Mouse (Mus musculus) ovary, postnatal 36 days (tissue): ENCODE measurements around the gene Lztr1.
A peak's percentile ranks its signal among the peaks of the same experiment; 100 is the strongest.
"Not testable (repeated sequence)": the region's sequence is repeated elsewhere in the genome, so short reads cannot be mapped to it uniquely, and the experiment has no call there.

ENCODE experiments used
- DNase-seq: peaks from one replicate; pipeline ENCODE4 v3.0.0; 2022; ENCODE audit warnings: low spot score, mixed read lengths

Lztr1 gene

DNA sequence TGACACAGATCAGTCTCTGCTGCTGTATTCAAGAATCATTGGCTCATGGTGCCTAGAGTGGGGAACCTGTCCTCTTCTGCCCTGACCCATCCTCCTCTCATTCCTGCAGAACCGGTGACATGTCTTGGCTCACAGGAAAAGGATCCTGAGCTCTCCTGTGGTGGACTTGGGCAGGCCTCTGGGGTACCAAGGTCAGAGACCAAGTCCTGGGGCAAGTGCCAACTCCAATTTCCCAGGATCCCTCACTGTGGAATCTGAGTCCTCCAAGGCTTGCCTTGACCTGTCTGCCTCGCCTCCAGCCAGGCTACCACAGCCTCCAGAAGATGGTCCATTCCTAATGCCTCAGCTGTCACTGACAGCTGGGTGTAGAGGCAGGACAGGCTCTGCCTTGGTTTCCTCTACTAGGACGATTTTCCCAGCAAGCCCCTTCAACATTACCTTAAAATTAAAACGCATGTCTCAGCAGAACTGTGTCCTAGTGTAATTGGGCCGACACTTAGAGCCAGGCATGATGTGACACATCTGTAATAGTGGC lies 1.4 kb upstream of the Lztr1 start:
- DNase-seq: no peak

DNA sequence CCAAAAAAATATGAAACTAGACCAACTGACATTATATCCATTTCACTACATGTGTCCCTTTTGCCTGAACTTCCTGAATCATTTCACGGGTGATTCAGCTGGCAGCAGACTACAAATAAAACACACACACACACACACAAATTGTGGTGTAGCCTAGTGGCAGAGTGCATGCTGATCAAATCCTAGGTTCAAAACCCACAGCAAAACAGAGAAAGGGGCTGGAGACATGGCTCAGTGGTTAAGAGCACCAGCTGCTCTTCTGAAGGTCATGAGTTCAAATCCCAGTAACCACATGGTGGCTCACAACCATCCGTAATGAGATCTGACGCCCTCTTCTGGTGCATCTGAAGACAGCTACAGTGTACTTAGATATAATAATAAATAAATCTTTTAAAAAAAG lies 457 bp upstream of the Lztr1 start:
- not testable (repeated sequence) for DNase-seq

DNA sequence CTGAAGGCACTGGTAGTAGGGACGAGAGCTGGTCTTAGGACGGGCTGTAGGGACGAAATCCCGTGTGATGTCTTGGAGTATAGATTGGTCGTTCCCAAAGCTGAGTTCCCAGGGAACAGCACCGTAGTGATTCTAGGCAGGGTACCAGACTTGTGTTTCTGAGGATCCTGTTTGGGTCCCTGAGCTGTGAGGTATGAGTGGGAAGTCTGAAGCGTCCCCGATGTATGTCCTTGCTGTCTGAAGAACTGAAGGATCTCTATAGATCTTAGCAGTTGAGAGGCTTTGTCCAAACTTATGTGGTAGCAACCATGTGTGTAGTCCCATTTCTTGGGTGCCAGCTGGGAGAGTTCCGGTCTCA lies 731 bp downstream of the Lztr1 start:
- DNase-seq: no peak

- no peak for DNase-seq
These were observed 1.7 kb downstream of the Lztr1 start for GRCm38 (mm10) chr16:17510143-17510542.

DNA sequence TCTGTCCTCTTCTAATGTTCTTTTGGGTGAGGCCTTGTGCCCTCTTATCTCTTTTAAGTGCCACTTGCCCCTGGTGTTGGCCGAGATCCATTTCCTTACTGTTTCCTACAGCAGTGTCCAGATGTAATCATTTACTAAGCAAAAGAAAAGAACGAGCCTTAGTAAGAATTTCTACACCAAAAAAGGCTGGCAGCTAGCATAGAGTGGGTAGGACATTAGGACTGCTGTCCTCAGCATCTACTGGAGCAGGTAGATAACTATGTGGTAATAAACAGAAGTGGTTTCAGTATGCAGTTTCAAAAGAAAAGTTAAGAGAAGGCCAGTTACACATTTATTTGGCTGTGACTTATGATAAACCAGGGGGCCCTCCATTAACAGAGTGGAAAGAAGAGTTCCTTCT lies 2.2 kb downstream of the Lztr1 start:
- no peak for DNase-seq

GRCm38 (mm10) chr16:17511431-17511830 lies 2.9 kb downstream of the Lztr1 start:
- no peak for DNase-seq

DNA sequence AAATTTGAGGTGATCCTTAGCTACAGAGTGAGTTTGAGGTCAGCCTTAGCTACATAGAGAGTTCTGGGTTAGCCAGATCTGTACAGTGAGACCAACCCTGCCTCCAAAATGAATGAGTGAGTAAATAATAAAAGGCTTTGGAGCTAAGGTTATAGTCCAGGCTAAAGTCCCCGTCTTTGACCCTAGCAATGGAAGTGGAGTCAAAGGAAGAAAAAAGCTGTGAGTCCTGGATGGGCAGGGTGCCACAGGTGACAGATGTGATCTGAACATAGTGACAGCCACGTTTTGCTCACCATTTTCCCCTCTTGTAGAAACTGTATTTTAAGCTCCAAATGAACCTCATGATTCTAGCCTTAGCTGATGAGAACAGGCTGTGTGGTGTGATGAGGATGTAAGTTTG lies 10.4 kb downstream of the Lztr1 start:
- DNase-seq: no peak

DNA sequence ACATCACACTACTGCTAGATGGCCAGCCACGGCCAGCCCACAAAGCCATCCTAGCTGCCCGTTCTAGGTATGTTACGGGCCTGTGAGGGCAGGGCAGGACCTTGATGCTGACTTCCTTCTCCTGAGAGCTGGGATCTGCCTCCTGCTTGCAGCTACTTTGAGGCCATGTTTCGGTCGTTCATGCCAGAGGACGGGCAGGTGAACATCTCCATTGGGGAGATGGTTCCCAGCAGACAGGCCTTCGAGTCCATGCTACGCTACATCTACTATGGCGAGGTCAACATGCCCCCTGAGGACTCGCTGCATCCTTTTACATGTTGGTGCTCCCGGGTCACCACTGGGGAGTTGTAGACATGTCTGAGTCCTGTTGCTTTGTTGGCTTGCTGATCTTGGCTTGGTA lies 15.7 kb downstream of the Lztr1 start:
- no peak for DNase-seq

GRCm38 (mm10) chr16:17525524-17525923 lies 17.0 kb downstream of the Lztr1 start:
- DNase-seq: no peak

- no peak for DNase-seq
These were observed 17.7 kb downstream of the Lztr1 start for GRCm38 (mm10) chr16:17526223-17526622.

DNA sequence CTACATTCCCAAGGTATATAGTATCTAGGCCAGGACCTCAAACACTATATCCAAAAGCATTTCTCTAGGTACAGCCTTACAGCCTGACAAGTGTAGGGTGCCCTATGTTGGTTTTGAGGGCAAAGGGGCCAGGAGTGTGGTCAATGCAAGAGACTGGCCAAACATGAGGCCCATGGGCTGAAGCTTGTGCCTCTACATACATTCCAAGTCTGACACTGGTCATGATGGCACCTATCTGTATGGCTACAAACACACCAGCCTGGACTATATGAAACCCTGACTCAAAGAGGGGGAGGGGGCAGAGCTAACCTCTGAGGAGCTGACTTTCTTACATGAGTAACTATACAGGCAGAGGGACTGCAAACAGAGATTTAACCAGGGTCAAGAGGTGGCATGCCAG lies 19.1 kb downstream of the Lztr1 start:
- no peak for DNase-seq

GRCm38 (mm10) chr16:17528276-17528675 lies 19.8 kb downstream of the Lztr1 start:
- DNase-seq: no peak

- DNase-seq: no peak
These were observed 21.6 kb downstream of the Lztr1 start for GRCm38 (mm10) chr16:17529981-17530586.

GRCm38 (mm10) chr16:17530640-17531288 lies 22.3 kb downstream of the Lztr1 start, which contains the start of gene Thap7:
Thap7 (minus strand) TSS chr16:17531136.
- peak; percentile 96 for DNase-seq

DNA sequence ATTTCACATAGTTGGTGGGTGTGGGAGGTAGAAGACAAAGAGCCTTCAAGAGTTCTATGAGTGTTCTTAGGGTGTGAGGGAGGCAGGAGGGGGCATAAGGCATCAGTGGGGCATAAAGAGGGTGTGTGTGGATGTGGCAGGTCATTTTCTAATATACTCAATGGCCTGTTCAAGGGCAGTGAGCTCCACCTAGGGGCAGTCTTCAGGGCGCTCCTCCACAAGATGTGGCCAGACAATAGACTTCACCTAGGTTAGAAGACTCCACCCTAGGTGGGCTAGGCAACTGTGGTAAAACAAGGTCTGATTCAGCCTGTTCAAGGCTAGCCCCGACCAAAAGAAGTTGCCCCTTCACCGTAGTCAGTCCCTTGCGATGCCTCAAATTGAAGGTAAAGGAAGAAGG lies 23.8 kb downstream of the Lztr1 start:
- no peak for DNase-seq

DNA sequence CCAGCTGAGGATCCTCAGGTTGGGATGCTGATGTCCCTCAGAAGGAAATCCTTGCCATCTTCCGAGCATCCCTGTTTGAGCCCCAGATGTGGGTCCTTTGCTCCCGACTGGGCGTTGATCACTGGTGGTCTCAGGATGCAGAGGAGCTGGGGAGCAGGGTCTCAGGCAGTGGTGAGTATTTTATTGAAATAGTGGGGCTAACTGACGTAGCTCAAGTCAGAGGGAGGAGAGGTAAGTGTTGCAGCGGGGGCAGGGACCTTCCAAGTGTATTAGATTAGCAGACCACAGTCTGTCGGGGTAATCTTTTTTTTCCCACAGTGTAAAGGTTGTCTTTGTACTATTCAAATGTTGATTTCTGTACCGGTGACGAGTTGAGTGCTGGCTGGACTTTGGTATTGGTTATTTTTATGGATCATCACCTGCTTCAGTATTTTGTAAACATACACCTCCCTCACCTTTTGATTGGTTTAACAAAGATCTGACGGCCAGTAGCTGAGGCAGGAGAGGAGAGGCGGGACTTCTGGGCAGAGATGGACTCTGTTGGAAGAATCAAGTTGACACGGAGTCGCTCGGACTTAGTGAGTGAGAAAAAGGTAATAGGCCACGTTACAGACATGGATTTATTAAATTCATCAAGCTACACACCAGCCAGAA lies 24.3 kb downstream of the Lztr1 start:
- DNase-seq: no peak

DNA sequence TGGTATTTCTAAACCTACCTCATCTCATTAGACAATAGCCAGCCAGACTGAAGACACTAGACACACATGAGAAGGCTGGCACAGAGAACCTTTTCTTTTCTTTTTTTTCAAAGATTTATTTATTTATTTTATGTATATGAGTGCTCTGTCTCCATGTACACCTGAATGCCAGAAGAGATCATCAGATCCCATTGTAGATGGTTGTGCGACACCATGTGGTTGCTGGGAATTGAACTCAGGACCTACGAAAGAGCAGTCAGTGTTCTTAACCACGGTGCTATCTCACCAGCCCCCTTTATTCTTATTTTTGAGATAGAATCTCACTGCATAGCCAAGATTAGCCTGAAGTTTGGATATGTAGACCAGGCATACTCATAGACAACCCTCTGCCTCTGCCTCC lies 28.1 kb downstream of the Lztr1 start:
- no peak for DNase-seq

GRCm38 (mm10) chr16:17542632-17543031 lies 34.1 kb downstream of the Lztr1 start:
- no peak for DNase-seq

DNA sequence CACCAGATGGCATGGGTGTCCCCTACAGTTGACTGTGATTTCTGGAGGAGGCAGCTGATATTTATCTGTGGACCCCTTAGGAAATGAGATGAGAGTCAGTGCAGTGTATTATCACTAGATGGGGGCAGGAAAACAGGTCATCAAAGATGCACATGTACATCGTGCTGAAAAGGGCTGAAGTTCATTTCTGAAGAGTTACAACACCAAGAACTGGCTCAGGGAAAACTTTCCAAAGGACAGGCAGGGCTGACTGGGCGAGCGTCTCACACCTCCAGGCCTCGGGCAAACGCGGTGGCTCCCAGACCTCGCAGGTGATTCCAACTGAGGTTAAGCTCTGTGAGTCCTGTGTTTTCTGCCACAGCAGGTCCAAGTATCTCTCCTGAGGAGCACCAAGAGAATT lies 44.3 kb downstream of the Lztr1 start:
- no peak for DNase-seq

DNA sequence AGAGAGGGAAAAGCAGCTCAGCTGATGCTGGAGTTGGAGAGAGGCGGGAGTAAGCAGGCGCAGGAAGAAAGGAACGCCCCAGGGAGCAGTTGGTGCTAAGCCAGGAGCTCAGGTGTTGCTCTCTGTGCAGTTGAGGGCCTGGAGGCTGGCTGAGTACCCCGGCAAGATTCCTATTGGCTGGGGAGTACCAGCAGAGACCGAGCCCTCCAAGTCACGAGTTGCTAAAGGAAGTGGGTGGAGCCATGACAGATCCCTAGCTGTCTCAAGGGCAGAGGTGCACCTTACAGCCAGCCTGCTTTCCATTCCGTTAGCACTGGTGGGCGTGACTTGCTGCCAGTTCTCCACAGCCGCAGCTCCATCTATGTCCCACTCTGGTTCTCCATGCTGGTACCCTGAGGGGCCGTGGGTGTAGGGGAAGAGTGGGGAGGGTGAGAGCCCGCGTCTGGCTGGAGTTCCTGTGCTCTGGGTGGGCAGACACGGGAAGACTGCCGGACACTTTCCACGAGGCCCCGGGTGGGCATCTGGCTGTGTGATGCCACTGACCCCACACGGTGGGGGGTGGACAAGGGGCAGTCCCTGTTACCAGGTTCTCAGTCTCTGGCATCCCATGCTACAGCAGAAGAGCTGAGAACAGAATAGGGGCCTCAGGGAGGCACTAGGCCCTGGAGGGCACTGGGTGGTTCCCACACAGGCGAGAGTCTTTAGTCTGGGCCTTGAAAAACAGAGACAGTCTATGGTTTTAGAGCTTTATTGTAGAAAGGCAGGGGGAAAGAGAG lies 45.6 kb downstream of the Lztr1 start:
- DNase-seq: no peak

GRCm38 (mm10) chr16:17554702-17555101 lies 46.2 kb downstream of the Lztr1 start:
- DNase-seq: not testable (repeated sequence)

DNA sequence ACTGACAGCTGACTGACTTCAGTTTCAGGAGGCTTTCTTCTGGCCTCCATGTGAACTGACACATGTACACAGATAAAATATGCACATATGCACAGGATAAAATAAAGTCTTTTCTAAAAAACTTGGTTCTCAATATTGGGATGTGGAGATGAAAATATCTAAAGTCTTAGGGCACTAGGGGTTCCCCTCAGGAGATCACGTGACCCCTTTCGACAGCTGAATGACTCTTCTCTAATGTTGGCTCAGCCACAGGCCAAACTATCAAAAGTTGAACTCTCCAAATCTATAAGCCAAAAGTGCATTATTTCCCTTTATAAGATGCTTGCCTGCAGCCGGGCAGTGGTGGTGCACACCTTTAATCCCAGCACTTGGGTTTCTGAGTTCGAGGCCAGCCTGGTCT lies 47.7 kb downstream of the Lztr1 start:
- no peak for DNase-seq

DNA sequence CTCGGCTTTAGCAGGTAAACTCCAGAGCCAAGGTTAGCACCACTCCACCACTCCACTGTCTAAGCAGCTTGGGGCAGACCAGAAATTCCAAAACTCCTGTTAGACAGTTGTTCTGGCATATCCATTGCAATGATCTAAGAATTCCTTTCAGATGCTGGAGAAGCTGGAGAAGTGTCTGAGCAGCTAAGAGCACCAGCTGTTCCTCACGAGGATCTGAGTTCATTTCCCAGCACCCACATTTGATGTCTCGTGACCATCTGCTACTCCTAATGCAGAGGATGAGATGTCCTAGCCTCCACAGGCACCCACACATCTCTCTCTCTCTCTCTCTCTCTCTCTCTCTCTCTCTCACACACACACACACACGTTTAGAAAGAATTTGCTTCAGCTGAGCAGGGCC lies 48.4 kb downstream of the Lztr1 start:
- DNase-seq: no peak
